Mouse (Mus musculus): ENCODE data around the gene Ccr10.
"Not testable (repeated sequence)": the region's sequence is repeated elsewhere in the genome, so short reads cannot be mapped to it uniquely, and the experiment has no call there.

The Ccr10 gene

GRCm38 (mm10) chr11:101124494-101124893 lies 50.7 kb downstream of the Ccr10 start:
- DNase-seq (ENCODE audit: low spot score) = not testable (repeated sequence)

Data from MN1 (cell line).